Mouse (Mus musculus) MEL (cell line): ENCODE results near the gene Nt5e. TPM values are rescaled to one million over a fixed set of nuclear protein-coding genes. Genes with fewer than 3 reads are reported as not detected.

Source experiments
- DNase-seq: peaks from one replicate; pipeline ENCODE4 v3.0.0; 2011; ENCODE audit warnings: low read depth, low spot score
- H3K27ac ChIP-seq: 2 replicates; pipeline ENCODE4 v1.5.1; 2012; ENCODE audit warnings: low read depth, mild to moderate bottlenecking, control low read depth, low read length, moderate library complexity; ENCODE audit not compliant: control insufficient read depth
- H3K27me3 ChIP-seq, 2 experiments: fragments of 150-350 bp in 1 of 2; sonication (generic) in 1 of 2; 2 replicates each; pipeline ENCODE4 v1.6.1; 2012; ENCODE audit warnings: low read length in 2 of 2, mild to moderate bottlenecking in 2 of 2, improper control_type of control experiment in 1 of 2, moderate library complexity in 1 of 2; ENCODE audit not compliant: insufficient read depth in 2 of 2, control insufficient read depth in 1 of 2
- H3K36me3 ChIP-seq, 2 experiments: 2 replicates each; pipeline ENCODE4 v1.6.1; 2012 to 2014; ENCODE audit warnings: low read length in 2 of 2, improper control_type of control experiment in 1 of 2, inconsistent platforms in 1 of 2, mild to moderate bottlenecking in 1 of 2; ENCODE audit not compliant: insufficient read depth in 2 of 2, control insufficient read depth in 1 of 2
- H3K4me1 ChIP-seq, 2 experiments: fragments of 150-350 bp in 1 of 2; sonication (generic) in 1 of 2; 2 replicates each; pipeline ENCODE4 v1.6.1; 2012; ENCODE audit warnings: low read length in 2 of 2, improper control_type of control experiment in 1 of 2, mild to moderate bottlenecking in 1 of 2; ENCODE audit not compliant: insufficient read depth in 2 of 2, control insufficient read depth in 1 of 2
- H3K4me3 ChIP-seq, 2 experiments: fragments of 150-350 bp in 1 of 2; sonication (generic) in 1 of 2; 2 replicates each; pipeline ENCODE4 v1.5.1; 2012; ENCODE audit warnings: low read depth in 2 of 2, low read length in 2 of 2, mild to moderate bottlenecking in 2 of 2, moderate library complexity in 2 of 2, control low read depth in 1 of 2, improper control_type of control experiment in 1 of 2; ENCODE audit not compliant: control insufficient read depth in 1 of 2, insufficient read depth in 1 of 2
- H3K79me2 ChIP-seq: 2 replicates; pipeline ENCODE4 v1.6.1; 2012; ENCODE audit warnings: mild to moderate bottlenecking, low read length, moderate library complexity; ENCODE audit not compliant: control insufficient read depth, poor library complexity, insufficient read depth
- H3K9ac ChIP-seq: 2 replicates; pipeline ENCODE4 v1.6.1; 2012; ENCODE audit warnings: low read depth, mild to moderate bottlenecking, control low read depth, low read length, moderate library complexity; ENCODE audit not compliant: control insufficient read depth, poor library complexity, severe bottlenecking
- H3K9me3 ChIP-seq: fragments of 150-350 bp; sonication (generic); replicated peaks from 2 replicates; pipeline ENCODE4 v1.6.1; 2012; ENCODE audit warnings: mild to moderate bottlenecking, low read length, improper control_type of control experiment, moderate library complexity; ENCODE audit not compliant: insufficient read depth
- BHLHE40 ChIP-seq: IDR thresholded peaks from 2 replicates; pipeline ENCODE4 v1.6.1; 2012; ENCODE audit warnings: low read depth, mild to moderate bottlenecking, inconsistent platforms, low read length, improper control_type of control experiment, borderline replicate concordance
- CTCF ChIP-seq, 3 experiments: IDR thresholded peaks in 2 of 3; conservative IDR thresholded peaks in 1 of 3; 2 replicates each; pipeline ENCODE4 v1.5.1; 2011 to 2012; ENCODE audit warnings: low read length in 3 of 3, low read depth in 2 of 3, mild to moderate bottlenecking in 2 of 3, improper control_type of control experiment in 1 of 3, inconsistent platforms in 1 of 3, mixed read lengths in 1 of 3, moderate library complexity in 1 of 3; ENCODE audit not compliant: control insufficient read depth in 1 of 3, insufficient read depth in 1 of 3, poor library complexity in 1 of 3, severe bottlenecking in 1 of 3
- E2F4 ChIP-seq: IDR thresholded peaks from 2 replicates; pipeline ENCODE4 v1.6.1; 2011; ENCODE audit warnings: low read depth, low read length, improper control_type of control experiment, borderline replicate concordance
- ETS1 ChIP-seq: IDR thresholded peaks from 2 replicates; pipeline ENCODE4 v1.6.1; 2012; ENCODE audit warnings: low read depth, mild to moderate bottlenecking, inconsistent platforms, low read length, improper control_type of control experiment, moderate library complexity
- GABPA ChIP-seq: IDR thresholded peaks from 2 replicates; pipeline ENCODE4 v1.6.1; 2012; ENCODE audit warnings: low read depth, mild to moderate bottlenecking, inconsistent platforms, low read length, improper control_type of control experiment, moderate library complexity
- JUND ChIP-seq: IDR thresholded peaks from 2 replicates; pipeline ENCODE4 v1.6.1; 2011; ENCODE audit warnings: low read depth, mild to moderate bottlenecking, improper control_type of control experiment, low read length
- KAT2A ChIP-seq: conservative IDR thresholded peaks from 2 replicates; pipeline ENCODE4 v1.6.1; 2012; ENCODE audit warnings: low read depth, low read length, improper control_type of control experiment, inconsistent platforms
- MAX ChIP-seq: IDR thresholded peaks from 2 replicates; pipeline ENCODE4 v1.6.1; 2011; ENCODE audit warnings: low read length, improper control_type of control experiment
- MAZ ChIP-seq: IDR thresholded peaks from 2 replicates; pipeline ENCODE4 v1.6.1; 2012; ENCODE audit warnings: low read depth, mild to moderate bottlenecking, inconsistent platforms, low read length, improper control_type of control experiment
- MEF2A ChIP-seq: IDR thresholded peaks from 2 replicates; pipeline ENCODE4 v1.6.1; 2014; ENCODE audit warnings: low read depth, mild to moderate bottlenecking, inconsistent platforms, low read length, improper control_type of control experiment; ENCODE audit not compliant: poor library complexity, insufficient replicate concordance, severe bottlenecking; ENCODE audit errors: extremely low read depth
- MYB ChIP-seq: IDR thresholded peaks from 2 replicates; pipeline ENCODE4 v1.6.1; 2011; ENCODE audit warnings: mild to moderate bottlenecking, low read depth, low read length, improper control_type of control experiment
- MYC ChIP-seq: IDR thresholded peaks from 2 replicates; pipeline ENCODE4 v1.6.1; 2011; ENCODE audit warnings: low read depth, mild to moderate bottlenecking, low read length, improper control_type of control experiment, moderate library complexity
- NELFE ChIP-seq: IDR thresholded peaks from 2 replicates; pipeline ENCODE4 v1.6.1; 2011; ENCODE audit warnings: low read depth, low read length, improper control_type of control experiment
- NRF1 ChIP-seq: IDR thresholded peaks from 2 replicates; pipeline ENCODE4 v1.6.1; 2014; ENCODE audit warnings: low read depth, mild to moderate bottlenecking, inconsistent platforms, low read length, improper control_type of control experiment, moderate library complexity; ENCODE audit not compliant: poor library complexity, insufficient read depth, severe bottlenecking
- POLR2AphosphoS2 ChIP-seq: IDR thresholded peaks from 2 replicates; pipeline ENCODE4 v1.6.1; 2011; ENCODE audit warnings: low read length, improper control_type of control experiment
- POLR2AphosphoS5 ChIP-seq: IDR thresholded peaks from 2 replicates; pipeline ENCODE4 v1.6.1; 2012; ENCODE audit warnings: low read depth, borderline replicate concordance, mild to moderate bottlenecking, inconsistent platforms, low read length, moderate library complexity, mixed read lengths
- RCOR1 ChIP-seq: IDR thresholded peaks from 2 replicates; pipeline ENCODE4 v1.6.1; 2012; ENCODE audit warnings: low read depth, mild to moderate bottlenecking, inconsistent platforms, low read length, improper control_type of control experiment
- TCF12 ChIP-seq: IDR thresholded peaks from 2 replicates; pipeline ENCODE4 v1.6.1; 2014; ENCODE audit warnings: low read depth, mild to moderate bottlenecking, inconsistent platforms, low read length, improper control_type of control experiment, moderate library complexity
- UBTF ChIP-seq: IDR thresholded peaks from 2 replicates; pipeline ENCODE4 v1.6.1; 2012; ENCODE audit warnings: low read depth, mild to moderate bottlenecking, inconsistent platforms, low read length, improper control_type of control experiment, moderate library complexity, borderline replicate concordance; ENCODE audit not compliant: insufficient read depth
- USF1 ChIP-seq: IDR thresholded peaks from 2 replicates; pipeline ENCODE4 v1.6.1; 2014; ENCODE audit warnings: low read depth, mild to moderate bottlenecking, inconsistent platforms, low read length, improper control_type of control experiment, moderate library complexity
- ZNF384 ChIP-seq: IDR thresholded peaks from 2 replicates; pipeline ENCODE4 v1.6.1; 2012; ENCODE audit warnings: low read depth, mild to moderate bottlenecking, inconsistent platforms, low read length, improper control_type of control experiment
- polyA plus RNA-seq, 2 experiments: library from polyadenylated mRNA; stranded (reverse) in 1 of 2; unstranded in 1 of 2; fragments of >175 nt in 1 of 2; fragments of >200 nt in 1 of 2; gene quantifications; 2 replicates each; pipeline versions ENCODE4 v1.2.1 to v1.2.4; 2012; ENCODE audit warnings: low replicate concordance in 2 of 2, low read depth in 1 of 2; ENCODE audit not compliant: insufficient read length in 2 of 2, insufficient read depth in 1 of 2, missing spikeins in 1 of 2
- total RNA-seq: library from RNA; depleted of rRNA; stranded (reverse); fragments of 300-350 nt; gene quantifications from 2 replicates; pipeline ENCODE4 v1.2.3, GENCODE M21; 2012

Nt5e gene
- total and polyA plus RNA-seq, 3 experiments: 0.12 to 0.19 TPM; not detected in 1

- H3K27ac ChIP-seq: no peak overlapping the region
- H3K9ac ChIP-seq: no peak overlapping the region
- H3K79me2 ChIP-seq: no peaks in the 10 kb centered on the region
- no peak for TF ChIP-seq TCF12
- no peak for TF ChIP-seq MAZ
- TF ChIP-seq NELFE: no peak
- TF ChIP-seq BHLHE40: no peak
- no peak for TF ChIP-seq GABPA
- no peak for TF ChIP-seq E2F4
- TF ChIP-seq RCOR1: no peak
- no peak for TF ChIP-seq KAT2A
- no peak for TF ChIP-seq JUND
- TF ChIP-seq NRF1: no peak
- no peak for TF ChIP-seq ETS1
- TF ChIP-seq MYC: no peak
- TF ChIP-seq UBTF: no peak
- TF ChIP-seq MEF2A: no peak
- no peak for TF ChIP-seq POLR2AphosphoS5
- no peak for TF ChIP-seq POLR2AphosphoS2
- no peak for TF ChIP-seq ZNF384
- peaks cover 0 to 2% of the 10 kb centered on the region in 2 experiments; a peak in 1 of 4 replicates for H3K4me1 ChIP-seq
- H3K4me3 ChIP-seq: no peak overlapping the region
- no peak for DNase-seq
- no peaks in the 10 kb centered on the region for H3K36me3 ChIP-seq
- H3K9me3 ChIP-seq: no peaks in the 10 kb centered on the region
- no peaks in the 10 kb centered on the region for H3K27me3 ChIP-seq
Observed at GRCm38 (mm10) chr9:88353459-88353858, 26.5 kb downstream of the Nt5e start.

- H3K36me3 ChIP-seq: peaks cover 0 to 7% of the 10 kb centered on the region in 2 experiments; a peak in 2 of 4 replicates
- TF ChIP-seq E2F4: no peak
- no peak for TF ChIP-seq POLR2AphosphoS5
- TF ChIP-seq NELFE: no peak
- no peak for TF ChIP-seq MAX
- TF ChIP-seq MYB: no peak
- TF ChIP-seq USF1: no peak
- TF ChIP-seq UBTF: no peak
- TF ChIP-seq MAZ: no peak
- TF ChIP-seq CTCF (IDR thresholded peaks at IDR 0.05 in 2 of 3, conservative IDR thresholded peaks at IDR 0.05 in 1 of 3; ENCODE audit: control insufficient read depth in 1 of 3, insufficient read depth in 1 of 3, low read depth in 2 of 3, low read length in 3 of 3, poor library complexity in 1 of 3, severe bottlenecking in 1 of 3): no peak
- TF ChIP-seq NRF1: no peak
- TF ChIP-seq, all 39 proteins: peak for 0
- H3K9me3 ChIP-seq: no peaks in the 10 kb centered on the region
- peaks cover 11 to 13% of the 10 kb centered on the region in 2 experiments for H3K4me1 ChIP-seq
- no peak overlapping the region for H3K27ac ChIP-seq
- no peaks in the 10 kb centered on the region for H3K27me3 ChIP-seq
- DNase-seq: no peak
- H3K9ac ChIP-seq: no peak overlapping the region
- H3K4me3 ChIP-seq: no peak overlapping the region
- no peaks in the 10 kb centered on the region for H3K79me2 ChIP-seq
Observed at GRCm38 (mm10) chr9:88357173-88357572, 30.2 kb downstream of the Nt5e start.
